Mouse (Mus musculus) CD4-positive, CD25-positive, alpha-beta regulatory T cell, adult 2 months (primary cell): ENCODE measurements around the gene Kmt2a.

Source experiments
- DNase-seq: peaks from one replicate; pipeline ENCODE4 v3.0.0-alpha.2; 2012; ENCODE audit warnings: low read depth, low spot score

The Kmt2a gene

GRCm38 (mm10) chr9:44880309-44881081 is 601 bp downstream of the Kmt2a start:
- DNase-seq: peak; percentile 41

- peak; percentile 17 for DNase-seq
Measured at GRCm38 (mm10) chr9:44879694-44880271, 1.3 kb downstream of the Kmt2a start.

GRCm38 (mm10) chr9:44878776-44879500 is 2.2 kb downstream of the Kmt2a start:
- DNase-seq: peak; percentile 69

- DNase-seq: no peak
Measured at GRCm38 (mm10) chr9:44877686-44878085, 3.4 kb downstream of the Kmt2a start.

DNA sequence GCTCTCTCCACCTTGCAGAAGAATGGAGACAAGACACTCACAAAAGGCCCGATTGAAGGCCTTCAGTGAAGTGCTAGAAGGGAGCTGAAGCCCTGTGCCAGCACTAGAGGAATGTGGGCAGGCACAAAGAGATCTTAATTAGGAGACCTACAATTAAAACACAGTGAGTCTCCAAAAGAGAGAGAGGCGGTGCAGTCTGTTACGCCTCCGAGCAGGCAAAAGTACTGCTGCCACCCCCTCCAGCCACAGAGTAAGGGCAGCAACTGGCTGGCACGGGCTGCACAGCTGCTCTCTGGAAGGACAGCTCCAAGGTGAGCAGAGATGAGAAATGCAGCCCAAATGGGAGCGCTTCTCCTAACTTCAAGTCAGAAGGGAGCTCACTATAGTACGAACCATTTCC is 5.6 kb downstream of the Kmt2a start:
- no peak for DNase-seq

- no peak for DNase-seq
Measured at GRCm38 (mm10) chr9:44874198-44874597, 6.9 kb downstream of the Kmt2a start.

GRCm38 (mm10) chr9:44873665-44874064 is 7.4 kb downstream of the Kmt2a start:
- peak; percentile 71 for DNase-seq

- DNase-seq: peak; percentile 53
Measured at GRCm38 (mm10) chr9:44868336-44869094, 12.6 kb downstream of the Kmt2a start.

DNA sequence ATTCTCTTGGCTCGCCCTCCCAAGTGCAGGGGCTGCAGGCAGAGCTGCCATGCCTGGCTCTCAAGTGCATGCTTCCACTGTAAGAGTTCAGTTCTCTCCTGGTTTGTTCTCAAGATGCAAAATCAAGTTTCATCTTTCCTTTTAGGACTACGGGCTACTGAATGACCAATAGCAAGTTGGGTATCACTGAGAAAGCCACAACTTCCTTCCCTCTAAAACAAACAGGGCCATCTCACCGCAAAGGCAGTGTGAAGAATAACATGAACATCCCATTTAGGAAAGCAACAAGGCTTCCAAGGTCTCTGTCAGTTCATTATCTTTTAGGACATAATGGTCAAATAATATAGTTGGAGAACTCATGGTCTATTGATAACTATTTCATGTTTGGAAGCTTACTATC is 13.4 kb downstream of the Kmt2a start:
- no peak for DNase-seq

DNA sequence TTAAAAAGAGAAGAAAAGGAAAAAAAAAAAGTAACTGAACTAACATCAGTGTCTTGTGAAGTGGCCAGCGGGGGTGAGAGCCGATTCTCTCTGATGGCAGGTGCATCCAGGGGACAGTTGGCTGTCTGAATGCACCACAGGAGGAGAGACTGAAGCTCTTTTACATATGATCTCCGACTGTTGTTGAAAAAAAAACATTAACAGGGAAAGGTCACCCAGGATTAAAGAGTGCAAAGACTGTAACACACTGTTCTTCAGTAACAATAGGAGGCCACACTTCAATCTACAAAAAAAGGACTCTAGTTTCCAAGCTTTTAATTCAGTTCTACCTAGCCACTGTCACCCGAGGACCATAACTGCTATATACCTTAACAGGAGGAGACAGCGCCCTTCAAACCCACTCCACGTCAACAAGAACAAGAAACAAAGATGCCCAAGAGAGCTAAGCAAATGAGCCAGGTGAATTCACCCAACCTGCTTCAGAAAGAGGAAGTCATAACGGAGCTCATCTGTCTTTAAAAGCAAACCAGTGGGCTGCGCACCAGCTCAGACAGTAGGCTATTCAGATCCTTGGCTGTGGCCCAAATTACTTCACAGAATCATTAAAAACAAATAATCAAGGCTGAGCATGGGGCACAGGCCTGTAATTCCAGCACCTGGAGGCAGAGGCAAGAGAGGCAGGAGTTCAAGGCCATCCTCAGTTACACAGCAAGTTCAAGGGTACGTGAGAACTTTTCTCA is 14.4 kb downstream of the Kmt2a start:
- DNase-seq: no peak

DNA sequence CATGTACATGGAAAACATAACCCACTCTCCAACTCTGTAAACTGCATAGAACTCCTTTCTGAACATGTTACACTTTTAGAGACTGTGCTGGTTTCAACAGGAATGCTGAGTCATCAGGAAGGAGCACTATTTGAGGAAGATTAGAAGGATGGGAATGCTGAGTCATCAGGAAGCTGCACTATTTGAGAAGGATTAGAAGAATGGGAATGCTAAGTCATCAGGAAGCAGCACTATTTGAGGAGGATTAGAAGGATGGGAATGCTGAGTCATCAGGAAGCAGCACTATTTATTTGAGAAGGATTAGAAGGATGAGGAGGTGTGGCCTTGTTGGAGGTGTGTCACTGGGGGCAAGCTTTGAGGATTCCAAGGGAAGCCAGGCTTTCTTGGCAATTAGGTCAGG is 20.0 kb downstream of the Kmt2a start:
- no peak for DNase-seq

DNA sequence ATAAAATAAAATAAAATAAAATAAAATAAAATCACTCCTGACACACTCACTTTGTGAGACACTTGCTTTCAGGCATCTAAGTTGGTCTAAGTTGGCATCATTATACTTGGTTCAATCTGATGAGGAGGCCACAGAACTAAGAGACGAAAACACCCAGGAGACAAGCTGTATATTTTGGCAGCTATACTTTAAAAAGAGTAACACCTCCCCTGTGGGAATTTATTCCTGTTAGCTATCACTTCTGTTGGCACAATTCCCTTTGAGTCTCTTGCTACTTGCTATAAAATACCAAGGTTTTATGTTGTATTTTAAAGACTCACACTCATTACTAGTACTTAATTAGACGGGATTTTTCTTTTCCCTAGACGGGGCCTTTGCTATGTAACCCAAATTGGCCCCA is 22.4 kb downstream of the Kmt2a start:
- DNase-seq: no peak

DNA sequence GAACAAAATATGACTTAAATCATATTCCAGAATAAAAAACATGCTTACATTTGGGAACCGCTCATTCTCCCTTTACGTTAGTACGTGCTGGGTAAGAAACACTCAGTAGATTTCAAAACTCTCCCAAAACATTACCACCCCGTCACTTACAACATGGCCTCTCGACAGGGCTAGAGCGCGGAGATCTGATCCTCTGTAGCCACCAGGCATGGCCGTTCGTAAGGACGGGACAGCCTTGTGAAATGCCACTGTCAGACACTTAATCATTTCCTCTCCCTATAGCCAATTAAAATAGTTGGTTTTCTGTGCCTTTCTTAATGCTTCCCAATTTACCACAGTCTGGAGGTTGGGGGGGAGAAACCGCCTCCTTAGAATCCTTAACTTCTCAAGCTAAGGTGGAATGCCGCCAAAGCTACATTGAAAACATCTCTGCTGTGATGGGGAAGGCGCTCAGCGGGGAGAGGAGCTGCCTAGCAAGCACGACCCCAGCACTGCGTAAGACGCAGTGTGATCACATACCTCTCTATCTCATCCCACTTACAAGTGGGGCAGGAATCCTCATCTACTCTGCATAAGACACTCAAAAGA is 23.6 kb downstream of the Kmt2a start:
- no peak for DNase-seq

GRCm38 (mm10) chr9:44855153-44855552 is 25.9 kb downstream of the Kmt2a start:
- DNase-seq: no peak

DNA sequence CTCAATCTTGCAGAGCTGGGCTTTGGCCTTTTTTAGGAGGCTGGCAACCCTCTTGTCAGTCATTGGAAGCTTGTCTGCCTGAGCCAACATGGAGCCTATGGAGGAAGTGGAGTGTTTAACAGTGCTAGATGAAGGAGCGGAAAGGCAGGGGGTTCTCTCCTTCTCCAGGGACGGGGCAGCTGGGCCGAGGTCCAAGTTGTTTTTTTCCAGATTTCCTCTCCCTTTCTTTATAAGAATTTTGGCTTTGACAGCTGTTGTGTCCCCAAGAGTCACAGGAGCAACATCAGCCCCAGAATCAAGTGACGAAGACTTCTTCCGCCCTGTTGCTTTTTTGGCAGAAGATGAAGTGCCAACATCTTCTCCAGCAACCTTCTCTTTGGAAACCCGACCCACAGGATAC is 33.6 kb downstream of the Kmt2a start:
- no peak for DNase-seq

DNA sequence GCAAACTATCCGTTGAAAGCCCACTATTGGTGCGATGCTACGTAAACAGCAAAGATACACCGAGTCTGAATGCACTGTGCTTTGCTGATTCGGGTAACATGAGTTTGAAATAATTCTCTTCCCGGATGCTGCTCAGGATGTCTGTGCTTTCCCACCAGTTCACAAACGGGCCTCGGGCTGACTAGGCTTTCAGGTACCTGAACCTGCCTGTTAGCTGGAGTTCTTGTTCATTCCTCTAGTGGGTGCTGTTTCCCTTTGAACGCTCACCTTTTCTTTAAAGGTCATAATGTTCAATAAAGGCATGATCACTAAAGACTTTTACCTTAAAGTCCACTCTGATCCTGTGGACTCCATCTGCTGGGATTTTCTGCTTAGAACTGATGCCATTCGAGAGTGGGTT is 39.9 kb downstream of the Kmt2a start:
- DNase-seq: peak; percentile 77

DNA sequence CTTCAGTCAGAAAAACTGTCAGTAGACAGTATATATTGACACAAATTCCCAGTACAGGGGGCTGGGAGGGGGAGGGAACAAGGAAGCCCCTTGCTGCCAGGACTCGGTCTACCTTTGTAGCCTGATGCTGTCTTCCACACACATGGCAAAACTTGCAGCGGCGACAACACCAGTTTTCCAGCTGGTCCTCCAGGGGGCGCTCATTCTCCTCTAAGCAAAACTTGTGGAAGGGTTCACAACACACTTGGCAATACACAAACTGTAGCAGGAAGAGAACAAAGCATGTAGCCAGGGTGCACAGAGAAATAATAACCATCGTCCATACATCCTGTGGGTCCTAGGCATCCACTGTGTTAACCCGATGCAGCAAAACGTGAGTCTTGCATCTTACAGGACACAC is 44.7 kb downstream of the Kmt2a start:
- DNase-seq: peak; percentile 87

DNA sequence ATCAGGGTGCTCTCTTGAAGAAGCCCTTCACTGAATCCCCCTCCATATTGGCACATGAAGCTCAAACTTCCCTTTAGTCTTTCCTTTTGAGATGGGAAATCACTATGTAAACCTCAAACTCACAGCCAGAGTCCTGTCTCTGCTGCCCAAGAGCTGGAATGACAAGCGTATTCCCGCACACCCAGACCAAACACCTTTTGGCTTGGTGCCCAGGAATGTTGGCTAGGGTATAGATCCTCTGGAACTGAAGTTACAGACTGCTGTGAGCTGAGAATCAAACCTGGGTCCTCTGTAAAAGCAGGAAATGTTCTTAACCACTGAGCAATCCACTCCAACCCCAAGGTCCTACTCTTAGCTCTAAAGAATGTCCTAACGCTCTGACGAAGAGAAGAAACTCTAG is 48.7 kb downstream of the Kmt2a start:
- DNase-seq: no peak

- DNase-seq: no peak
Measured at GRCm38 (mm10) chr9:44830506-44830905, 50.6 kb downstream of the Kmt2a start.

DNA sequence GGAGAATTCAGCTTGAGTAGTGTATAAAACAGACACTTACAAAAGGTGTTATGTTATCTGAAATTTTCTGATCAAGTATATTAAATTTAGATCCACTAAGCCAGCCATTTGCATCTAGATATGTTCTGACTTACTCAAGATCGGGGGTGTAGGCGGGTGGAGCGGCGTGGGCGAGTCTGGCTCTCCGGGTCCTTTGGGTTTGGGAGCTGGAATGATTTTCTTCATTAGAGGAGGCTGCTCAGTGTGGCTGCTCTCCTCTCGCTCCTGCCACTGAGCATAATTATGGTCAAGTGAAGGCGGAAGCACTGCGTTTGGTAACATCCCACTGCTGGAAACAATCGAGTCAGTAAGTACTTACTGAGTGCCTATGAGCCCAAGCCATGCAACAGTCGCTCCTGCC is 52.2 kb downstream of the Kmt2a start:
- DNase-seq: no peak

DNA sequence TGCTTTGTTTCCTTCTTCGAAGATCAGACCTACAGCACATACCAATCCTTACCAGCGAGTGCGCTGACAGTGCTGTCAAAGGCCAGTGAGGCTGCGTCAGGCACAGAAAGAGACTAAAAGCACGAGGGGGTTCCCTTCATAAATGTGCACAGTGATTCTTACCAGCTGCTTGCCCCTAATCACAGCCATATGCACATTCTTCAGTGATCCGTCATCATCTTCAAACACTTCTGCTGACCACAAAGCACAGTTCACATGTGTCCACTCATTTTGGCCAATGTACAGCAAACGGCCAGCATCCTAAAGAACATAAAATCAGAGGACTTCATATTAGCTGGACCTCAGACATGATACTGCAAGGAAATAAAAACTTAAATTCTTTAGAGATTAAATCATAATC is 54.4 kb downstream of the Kmt2a start:
- DNase-seq: no peak
